Mouse (Mus musculus): ENCODE results near the gene Relb.
A peak's percentile ranks its signal among the peaks of the same experiment; 100 is the strongest.

The Relb gene

GRCm38 (mm10) chr7:19580634-19581033 is 48.6 kb downstream of the Relb start:
- DNase-seq (ENCODE audit: low spot score in 2 of 2), result no peak

GRCm38 (mm10) chr7:19579751-19580150 is 49.5 kb downstream of the Relb start:
- DNase-seq (ENCODE audit: low spot score in 2 of 2), result no peak

- DNase-seq (ENCODE audit: low spot score in 2 of 2), result no peak
Observed at GRCm38 (mm10) chr7:19578436-19578835, 50.8 kb downstream of the Relb start.

- DNase-seq (ENCODE audit: low spot score in 2 of 2), result no peak
Observed at GRCm38 (mm10) chr7:19577877-19578414, 51.3 kb downstream of the Relb start.

- no peak for DNase-seq (ENCODE audit: low spot score in 2 of 2)
Observed at GRCm38 (mm10) chr7:19577141-19577852, 51.9 kb downstream of the Relb start, which contains the start of the genes Zfp296 and Gemin7. TSS of gene Zfp296 (plus strand) at chr7:19577287. TSS of gene Gemin7 (minus strand) at chr7:19577595.

GRCm38 (mm10) chr7:19575559-19575958 is 53.7 kb downstream of the Relb start:
- no peak for DNase-seq (ENCODE audit: low spot score in 2 of 2)

GRCm38 (mm10) chr7:19573776-19574140 is 55.5 kb downstream of the Relb start:
- no peak for DNase-seq (ENCODE audit: low spot score in 2 of 2)

GRCm38 (mm10) chr7:19572926-19573775 is 56.1 kb downstream of the Relb start:
- peak; percentile 52 to 59 for DNase-seq (ENCODE audit: low spot score in 2 of 2)

- no peak for DNase-seq (ENCODE audit: low spot score in 2 of 2)
Observed at GRCm38 (mm10) chr7:19569647-19570046, 59.6 kb downstream of the Relb start.

GRCm38 (mm10) chr7:19567426-19567825 is 61.8 kb downstream of the Relb start:
- no peak for DNase-seq (ENCODE audit: low spot score in 2 of 2)

GRCm38 (mm10) chr7:19565803-19566202 is 63.4 kb downstream of the Relb start:
- no peak for DNase-seq (ENCODE audit: low spot score in 2 of 2)

- DNase-seq (ENCODE audit: low spot score in 2 of 2), result no peak
Observed at GRCm38 (mm10) chr7:19564455-19564854, 64.8 kb downstream of the Relb start.

GRCm38 (mm10) chr7:19563884-19564283 is 65.4 kb downstream of the Relb start:
- no peak for DNase-seq (ENCODE audit: low spot score in 2 of 2)

GRCm38 (mm10) chr7:19562643-19563410 is 66.4 kb downstream of the Relb start, which contains the start of gene Ppp1r37:
TSS of gene Ppp1r37 (minus strand) at chr7:19563076.
- DNase-seq (ENCODE audit: low spot score in 2 of 2), result no peak

GRCm38 (mm10) chr7:19561765-19562642 is 67.2 kb downstream of the Relb start:
- peak; percentile 81 for DNase-seq (ENCODE audit: low spot score in 2 of 2)

GRCm38 (mm10) chr7:19561431-19561764 is 67.8 kb downstream of the Relb start:
- DNase-seq (ENCODE audit: low spot score in 2 of 2), result no peak

- no peak for DNase-seq (ENCODE audit: low spot score in 2 of 2)
Observed at GRCm38 (mm10) chr7:19560491-19561260, 68.6 kb downstream of the Relb start.

- DNase-seq (ENCODE audit: low spot score in 2 of 2), result no peak
Observed at GRCm38 (mm10) chr7:19558965-19559364, 70.3 kb downstream of the Relb start.

- no peak for DNase-seq (ENCODE audit: low spot score in 2 of 2)
Observed at GRCm38 (mm10) chr7:19557982-19558900, 71.0 kb downstream of the Relb start.
